Mouse (Mus musculus) heart, adult 2 months (tissue): ENCODE data around the gene D930048N14Rik.

Source experiments
- CTCF ChIP-seq: fragments of 200-600 bp; IDR thresholded peaks from 2 replicates; pipeline ENCODE4 v1.8.1; 2022; ENCODE audit warnings: antibody characterized with exemption, mild to moderate bottlenecking, moderate library complexity
- EP300 ChIP-seq: fragments of 200-500 bp; IDR thresholded peaks from 2 replicates; pipeline ENCODE4 v1.6.1; 2011; ENCODE audit warnings: low read depth, low read length, control low read depth; ENCODE audit not compliant: insufficient read depth
- POLR2A ChIP-seq: fragments of 200-500 bp; IDR thresholded peaks from 2 replicates; pipeline ENCODE4 v1.6.1; 2011; ENCODE audit warnings: mild to moderate bottlenecking, low read depth, low read length, control low read depth; ENCODE audit not compliant: insufficient read depth

DNA sequence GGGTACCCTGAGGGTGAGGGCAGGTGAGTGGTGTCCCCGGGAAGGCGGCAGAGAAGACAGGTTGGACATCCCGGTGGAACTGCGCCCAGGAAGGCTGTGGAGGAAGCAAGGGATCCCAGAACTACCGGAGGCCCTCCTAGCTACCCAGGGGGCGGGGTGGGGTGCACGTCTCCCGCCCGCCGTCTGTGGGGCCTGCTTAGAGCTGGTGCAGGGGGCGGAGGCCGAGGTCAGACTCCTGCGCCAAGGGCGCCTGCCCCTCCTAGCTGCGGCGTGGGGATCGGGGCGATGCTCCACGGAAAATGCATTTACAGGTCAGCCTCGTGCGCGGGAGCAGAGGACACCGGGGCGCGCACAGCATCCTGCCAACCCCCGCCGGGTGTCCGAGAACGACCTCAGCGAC lies 493 bp upstream of the D930048N14Rik start:
- no peak for TF ChIP-seq POLR2A
- TF ChIP-seq EP300: no peak
- TF ChIP-seq CTCF: no peak
